Mouse (Mus musculus) neural tube, embryonic 15.5 days (tissue): ENCODE data around the gene Ugt1a9. TPM values are rescaled to one million over a fixed set of nuclear protein-coding genes. Genes with fewer than 3 reads are reported as not detected.
A peak's percentile ranks its signal among the peaks of the same experiment; 100 is the strongest.
"Not testable (repeated sequence)": the region's sequence is repeated elsewhere in the genome, so short reads cannot be mapped to it uniquely, and the experiment has no call there.

ENCODE experiments used
- ATAC-seq: fragments of 200-750 bp; cut with Nextera tagmentation; 2 replicates; pipeline ENCODE4 v1.8.0; 2017; ENCODE audit warnings: mild to moderate bottlenecking, moderate TSS enrichment, moderate library complexity; ENCODE audit not compliant: low FRiP score
- H3K27ac ChIP-seq: fragments of 300-500 bp; sonication (generic); replicated peaks from 2 replicates; pipeline ENCODE4 v1.5.1; 2015; ENCODE audit warnings: mild to moderate bottlenecking, inconsistent platforms
- H3K27me3 ChIP-seq: fragments of 300-500 bp; sonication (generic); replicated peaks from 2 replicates; pipeline ENCODE4 v1.6.1; 2015; ENCODE audit warnings: inconsistent platforms
- H3K36me3 ChIP-seq: fragments of 300-500 bp; sonication (generic); 2 replicates; pipeline ENCODE4 v1.6.1; 2015; ENCODE audit warnings: inconsistent platforms
- H3K4me1 ChIP-seq: fragments of 300-500 bp; sonication (generic); 2 replicates; pipeline ENCODE4 v1.6.1; 2015; ENCODE audit warnings: inconsistent platforms
- H3K4me2 ChIP-seq: fragments of 300-500 bp; sonication (generic); 2 replicates; pipeline ENCODE4 v1.6.1; 2015; ENCODE audit warnings: inconsistent platforms, mild to moderate bottlenecking, moderate library complexity
- H3K4me3 ChIP-seq: fragments of 300-500 bp; sonication (generic); replicated peaks from 2 replicates; pipeline ENCODE4 v1.5.1; 2015; ENCODE audit warnings: mild to moderate bottlenecking, inconsistent platforms
- H3K9ac ChIP-seq: fragments of 300-500 bp; sonication (generic); replicated peaks from 2 replicates; pipeline ENCODE4 v1.6.1; 2015; ENCODE audit warnings: mild to moderate bottlenecking, inconsistent platforms
- H3K9me3 ChIP-seq: fragments of 300-500 bp; sonication (generic); replicated peaks from 2 replicates; pipeline ENCODE4 v1.6.1; 2016; ENCODE audit warnings: inconsistent platforms
- WGBS: fragments of 180-500 bp; shearing (Covaris S2); methylation state at CpG from one replicate; pipeline ENCODE4 v1.1.7; 2015; ENCODE audit warnings: mixed read lengths; 5-methylcytosine and 5-hydroxymethylcytosine counted together
- polyA plus RNA-seq: library from polyadenylated mRNA; unstranded; fragments of >200 nt; fragmentation: Nextera tagmentation; extraction: Ambion mirVana; gene quantifications from 2 replicates; pipeline ENCODE4 v1.2.1, GENCODE M21; 2015

The Ugt1a9 gene
- polyA plus RNA-seq, 1 experiment from 2014 or later, result 0.12 TPM

GRCm38 (mm10) chr1:88109604-88110003 lies 39.0 kb downstream of the Ugt1a9 start:
- not testable (repeated sequence) for ATAC-seq, H3K9me3 ChIP-seq, H3K27me3 ChIP-seq, H3K36me3 ChIP-seq, H3K4me1 ChIP-seq, H3K4me3 ChIP-seq, H3K27ac ChIP-seq, H3K4me2 ChIP-seq, H3K9ac ChIP-seq
- WGBS, result 84% methylated on average over 2 of the region's 2 CpGs

- not testable (repeated sequence) for ATAC-seq, H3K4me1 ChIP-seq, H3K27me3 ChIP-seq, H3K9ac ChIP-seq, H3K36me3 ChIP-seq, H3K9me3 ChIP-seq, H3K27ac ChIP-seq, H3K4me3 ChIP-seq, H3K4me2 ChIP-seq
- WGBS, result 96% methylated on average over 6 of the region's 6 CpGs
These were observed 42.2 kb downstream of the Ugt1a9 start for GRCm38 (mm10) chr1:88112769-88113168.

- not testable (repeated sequence) for H3K4me1 ChIP-seq, H3K9ac ChIP-seq, H3K36me3 ChIP-seq, ATAC-seq, H3K4me2 ChIP-seq, H3K4me3 ChIP-seq, H3K27me3 ChIP-seq, H3K27ac ChIP-seq, H3K9me3 ChIP-seq
- WGBS, result 18% methylated on average over 4 of the region's 4 CpGs
These were observed 50.0 kb downstream of the Ugt1a9 start for GRCm38 (mm10) chr1:88120550-88120949.

- not testable (repeated sequence) for H3K27ac ChIP-seq, H3K27me3 ChIP-seq, H3K9ac ChIP-seq, H3K4me1 ChIP-seq, H3K4me3 ChIP-seq, H3K36me3 ChIP-seq, H3K4me2 ChIP-seq, H3K9me3 ChIP-seq, ATAC-seq
- WGBS, result no CpG with 5 or more reads among the region's 1 CpGs
These were observed 50.9 kb downstream of the Ugt1a9 start for GRCm38 (mm10) chr1:88121521-88121920.

- H3K4me1 ChIP-seq, H3K27me3 ChIP-seq, H3K9me3 ChIP-seq, H3K4me3 ChIP-seq, H3K27ac ChIP-seq, H3K36me3 ChIP-seq, ATAC-seq, H3K9ac ChIP-seq, H3K4me2 ChIP-seq: not testable (repeated sequence)
- WGBS, result 82% methylated on average over 4 of the region's 4 CpGs
These were observed 55.3 kb downstream of the Ugt1a9 start for GRCm38 (mm10) chr1:88125827-88126360.

- ATAC-seq, H3K4me3 ChIP-seq, H3K4me2 ChIP-seq, H3K9me3 ChIP-seq, H3K27me3 ChIP-seq, H3K27ac ChIP-seq, H3K9ac ChIP-seq, H3K36me3 ChIP-seq, H3K4me1 ChIP-seq: not testable (repeated sequence)
- WGBS, result 93% methylated on average over 2 of the region's 2 CpGs
These were observed 58.5 kb downstream of the Ugt1a9 start for GRCm38 (mm10) chr1:88129091-88129490.

- H3K36me3 ChIP-seq, ATAC-seq: not testable (repeated sequence)
- 86% methylated on average over 1 of the region's 1 CpGs for WGBS
These were observed 59.6 kb downstream of the Ugt1a9 start for GRCm38 (mm10) chr1:88130223-88130622.

GRCm38 (mm10) chr1:88133908-88134456 lies 63.4 kb downstream of the Ugt1a9 start:
- Histone ChIP-seq H3K4me3 (no peak overlapping the region), H3K27me3 (no peaks in the 10 kb centered on the region), H3K36me3 (no peaks in the 10 kb centered on the region), H3K4me2 (no peak overlapping the region), H3K9ac (no peak overlapping the region), H3K9me3 (no peaks in the 10 kb centered on the region), H3K27ac (peak overlapping the region; percentile 51; the same call in 1 of the 2 replicates), H3K4me1 (peaks cover 5% of the 10 kb centered on the region; the same call in 1 of the 2 replicates)
- ATAC-seq, result no peak
- WGBS, result 40% methylated on average over 3 of the region's 3 CpGs

More at GRCm38 (mm10) chr1:88130223-88130622, 59.6 kb downstream of the Ugt1a9 start:
- H3K4me2 ChIP-seq, H3K9ac ChIP-seq, H3K27ac ChIP-seq, H3K27me3 ChIP-seq, H3K4me3 ChIP-seq, H3K4me1 ChIP-seq, H3K9me3 ChIP-seq: not testable (repeated sequence)

GRCm38 (mm10) chr1:88134457-88135011 lies 63.9 kb downstream of the Ugt1a9 start, which contains the start of gene Ugt1a6a:
TSS of gene Ugt1a6a (plus strand) at chr1:88134809.
- H3K36me3 ChIP-seq, H3K9me3 ChIP-seq, H3K9ac ChIP-seq, ATAC-seq, H3K4me3 ChIP-seq, H3K4me1 ChIP-seq, H3K27me3 ChIP-seq, H3K4me2 ChIP-seq: not testable (repeated sequence)
- WGBS, result 52% methylated on average over 5 of the region's 5 CpGs
- peak within 1 kb of the TSS; percentile 51; the same call in 1 of the 2 replicates for H3K27ac ChIP-seq

GRCm38 (mm10) chr1:88135229-88135904 lies 64.8 kb downstream of the Ugt1a9 start:
- WGBS, result 93% methylated on average over 6 of the region's 6 CpGs
- H3K4me1 ChIP-seq, result not testable (repeated sequence)

GRCm38 (mm10) chr1:88136646-88137045 lies 66.0 kb downstream of the Ugt1a9 start:
- H3K36me3 ChIP-seq, result no peaks in the 10 kb centered on the region
- H3K27me3 ChIP-seq, result no peaks in the 10 kb centered on the region
- no peak overlapping the region for H3K4me3 ChIP-seq
- peaks cover 5% of the 10 kb centered on the region; the same call in 1 of the 2 replicates for H3K4me1 ChIP-seq
- H3K9ac ChIP-seq, result no peak overlapping the region
- 63% methylated on average over 2 of the region's 2 CpGs for WGBS
- H3K9me3 ChIP-seq, result no peaks in the 10 kb centered on the region
- no peak overlapping the region for H3K27ac ChIP-seq
- H3K4me2 ChIP-seq, result no peak overlapping the region
- ATAC-seq, result no peak

More at GRCm38 (mm10) chr1:88135229-88135904, 64.8 kb downstream of the Ugt1a9 start:
- not testable (repeated sequence) for H3K4me3 ChIP-seq, H3K36me3 ChIP-seq, H3K4me2 ChIP-seq, H3K27me3 ChIP-seq, H3K9me3 ChIP-seq, H3K9ac ChIP-seq, H3K27ac ChIP-seq, ATAC-seq

- no peak overlapping the region for H3K9ac ChIP-seq
- no peak overlapping the region for H3K4me3 ChIP-seq
- no peaks in the 10 kb centered on the region for H3K9me3 ChIP-seq
- no peak overlapping the region for H3K4me2 ChIP-seq
- no peak overlapping the region for H3K27ac ChIP-seq
- no peak for ATAC-seq
- peaks cover 5% of the 10 kb centered on the region; the same call in 1 of the 2 replicates for H3K4me1 ChIP-seq
- WGBS, result 87% methylated on average over 3 of the region's 3 CpGs
- no peaks in the 10 kb centered on the region for H3K36me3 ChIP-seq
- H3K27me3 ChIP-seq, result no peaks in the 10 kb centered on the region
These were observed 66.7 kb downstream of the Ugt1a9 start for GRCm38 (mm10) chr1:88137264-88137663.
